Mouse (Mus musculus) embryonic fibroblast, embryonic 13.5 days (primary cell): Measurements from ENCODE around the gene Mpdz. TPM values are rescaled to one million over a fixed set of nuclear protein-coding genes. Genes with fewer than 3 reads are reported as not detected.
A peak's percentile ranks its signal among the peaks of the same experiment; 100 is the strongest.

Source experiments
- H3K27ac ChIP-seq: 2 replicates; pipeline ENCODE4 v1.5.1; 2012; ENCODE audit warnings: low read length, control low read depth, inconsistent platforms; ENCODE audit not compliant: insufficient read depth
- H3K4me1 ChIP-seq: 2 replicates; pipeline ENCODE4 v1.6.1; 2011; ENCODE audit warnings: low read length; ENCODE audit not compliant: control insufficient read depth, insufficient read depth
- H3K4me3 ChIP-seq: 2 replicates; pipeline ENCODE4 v1.5.1; 2011; ENCODE audit warnings: mild to moderate bottlenecking, control low read depth, low read length; ENCODE audit not compliant: insufficient read depth
- CTCF ChIP-seq: IDR thresholded peaks from 2 replicates; pipeline ENCODE4 v1.5.1; 2011; ENCODE audit warnings: mild to moderate bottlenecking, control low read depth, low read length, moderate library complexity, borderline replicate concordance; ENCODE audit not compliant: insufficient read depth
- POLR2A ChIP-seq: IDR thresholded peaks from 2 replicates; pipeline ENCODE4 v1.6.1; 2011; ENCODE audit warnings: low read depth, mild to moderate bottlenecking, control low read depth, low read length, moderate library complexity
- polyA plus RNA-seq: library from polyadenylated mRNA; stranded (reverse); fragments of >200 nt; gene quantifications from 2 replicates; pipeline ENCODE4 v1.2.4, GENCODE M21; 2011; ENCODE audit warnings: low read depth; ENCODE audit not compliant: missing spikeins, insufficient read length

The Mpdz gene
- polyA plus RNA-seq, 1 experiment: 59.9 TPM

GRCm38 (mm10) chr4:81453806-81454205, 11.2 kb upstream of the Mpdz start:
- H3K4me1 ChIP-seq: no peaks in the 10 kb centered on the region
- H3K4me3 ChIP-seq: no peak overlapping the region
- H3K27ac ChIP-seq: no peak overlapping the region
- TF ChIP-seq POLR2A (no peak), CTCF (no peak)

GRCm38 (mm10) chr4:81452183-81452582, 9.6 kb upstream of the Mpdz start:
- no peaks in the 10 kb centered on the region for H3K4me1 ChIP-seq
- no peak overlapping the region for H3K4me3 ChIP-seq
- TF ChIP-seq CTCF (no peak), POLR2A (no peak)
- H3K27ac ChIP-seq: no peak overlapping the region

GRCm38 (mm10) chr4:81449413-81449812, 6.8 kb upstream of the Mpdz start:
- no peak overlapping the region for H3K4me3 ChIP-seq
- no peak for TF ChIP-seq CTCF
- no peak for TF ChIP-seq POLR2A
- no peak overlapping the region for H3K27ac ChIP-seq
- H3K4me1 ChIP-seq: no peaks in the 10 kb centered on the region

- TF ChIP-seq POLR2A: no peak
- TF ChIP-seq CTCF: no peak
- no peak overlapping the region for H3K4me3 ChIP-seq
- peak overlapping the region; percentile 73 for H3K27ac ChIP-seq
- 0 out of 2 replicates have a peak, but pooled peaks cover 3% of the 10 kb centered on the region for H3K4me1 ChIP-seq
Measured at GRCm38 (mm10) chr4:81443566-81443965, 951 bp upstream of the Mpdz start.

GRCm38 (mm10) chr4:81433961-81434360, 8.7 kb downstream of the Mpdz start:
- Histone ChIP-seq H3K4me3 (no peak overlapping the region), H3K4me1 (peaks cover 6% of the 10 kb centered on the region; the same call in 1 of the 2 replicates), H3K27ac (no peak overlapping the region)
- TF ChIP-seq POLR2A: no peak
- no peak for TF ChIP-seq CTCF

GRCm38 (mm10) chr4:81430826-81431225, 11.8 kb downstream of the Mpdz start:
- Histone ChIP-seq H3K27ac (peak overlapping the region; percentile 68; the same call in 1 of the 2 replicates), H3K4me1 (peaks cover 6% of the 10 kb centered on the region; the same call in 1 of the 2 replicates), H3K4me3 (no peak overlapping the region)
- no peak for TF ChIP-seq POLR2A
- TF ChIP-seq CTCF: no peak

GRCm38 (mm10) chr4:81430105-81430504, 12.5 kb downstream of the Mpdz start:
- H3K27ac ChIP-seq: peak overlapping the region; percentile 68
- TF ChIP-seq POLR2A (no peak), CTCF (no peak)
- peaks cover 6% of the 10 kb centered on the region; the same call in 1 of the 2 replicates for H3K4me1 ChIP-seq
- H3K4me3 ChIP-seq: no peak overlapping the region

GRCm38 (mm10) chr4:81429670-81430069, 12.9 kb downstream of the Mpdz start:
- peak overlapping the region; percentile 68 for H3K27ac ChIP-seq
- no peak for TF ChIP-seq POLR2A
- no peak for TF ChIP-seq CTCF
- peaks cover 6% of the 10 kb centered on the region; the same call in 1 of the 2 replicates for H3K4me1 ChIP-seq
- no peak overlapping the region for H3K4me3 ChIP-seq

- Histone ChIP-seq H3K4me3 (no peak overlapping the region), H3K4me1 (no peaks in the 10 kb centered on the region), H3K27ac (no peak overlapping the region)
- TF ChIP-seq POLR2A: no peak
- no peak for TF ChIP-seq CTCF
Measured at GRCm38 (mm10) chr4:81423556-81423955, 19.1 kb downstream of the Mpdz start.

GRCm38 (mm10) chr4:81421621-81422020, 21.0 kb downstream of the Mpdz start:
- no peak overlapping the region for H3K4me3 ChIP-seq
- no peaks in the 10 kb centered on the region for H3K4me1 ChIP-seq
- H3K27ac ChIP-seq: no peak overlapping the region
- TF ChIP-seq POLR2A: no peak
- no peak for TF ChIP-seq CTCF
